Mouse (Mus musculus) testis, postnatal 10 days (tissue): ENCODE data around the gene Col6a4.
A peak's percentile ranks its signal among the peaks of the same experiment; 100 is the strongest.

Experiments used
- DNase-seq: peaks from one replicate; pipeline ENCODE4 v3.0.0; 2021; ENCODE audit warnings: low spot score

Gene Col6a4

DNA sequence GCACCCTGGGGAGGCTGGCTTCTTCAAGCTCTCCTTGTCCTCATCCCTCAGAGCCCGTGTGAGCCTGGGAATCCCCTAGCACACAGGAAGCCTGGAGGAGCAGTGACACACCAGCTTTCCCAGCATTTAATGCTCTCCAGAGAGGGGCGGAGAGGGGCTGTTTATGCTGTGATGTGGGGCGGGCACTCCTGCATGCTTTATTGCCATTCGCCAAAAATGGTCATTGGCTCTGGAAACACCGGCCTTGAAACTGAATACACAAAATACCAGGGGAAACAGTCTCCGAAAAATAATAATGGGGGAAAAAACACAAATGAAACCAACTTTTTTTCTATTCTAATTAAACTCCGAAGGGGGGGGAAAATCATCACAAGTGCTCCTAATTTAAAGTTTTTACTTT, at the start of gene Col6a4:
Gene Col6a4, minus strand, starts transcription at position 101 of the 400 bp plus-strand sequence.
- peak; percentile 50 for DNase-seq

DNA sequence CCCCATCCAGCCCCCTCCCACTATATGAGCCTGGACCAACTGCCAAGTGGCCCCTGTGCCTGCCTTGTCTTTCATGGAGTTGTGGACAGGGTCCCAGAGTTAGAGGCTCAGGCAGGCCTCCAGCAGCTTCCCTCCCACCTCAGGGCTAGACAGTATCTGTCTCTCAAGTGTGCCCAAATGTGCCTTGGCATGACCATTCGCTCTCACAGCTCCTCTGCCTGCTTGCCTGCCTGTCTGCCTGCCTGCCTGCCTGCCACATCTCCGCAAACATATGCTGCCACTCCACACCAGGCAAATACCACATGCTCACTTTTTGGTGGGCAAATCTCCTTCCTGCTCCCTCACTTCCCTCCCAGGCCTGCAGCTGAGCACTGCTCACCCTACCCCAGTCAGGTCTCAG, 49.0 kb upstream of the Col6a4 start:
- DNase-seq, result no peak

DNA sequence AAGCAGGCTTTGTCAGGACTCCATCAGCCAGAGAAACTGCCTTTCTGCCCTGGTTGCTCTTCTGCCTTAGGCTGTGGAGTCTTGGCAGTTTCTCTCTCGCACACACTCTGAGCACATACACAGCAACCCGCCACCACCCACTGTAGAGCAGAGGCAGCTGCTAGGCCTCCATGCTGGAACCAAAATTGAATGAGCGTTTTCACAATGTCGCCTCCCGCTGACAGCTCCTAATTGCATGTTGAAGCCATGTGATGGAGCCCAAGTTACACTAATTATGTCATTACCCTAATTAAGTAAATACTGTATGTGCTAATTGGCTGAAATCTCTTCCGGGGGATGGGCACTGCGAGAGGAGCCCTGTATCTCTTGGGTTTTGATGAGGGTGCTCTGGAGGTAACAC, 47.6 kb upstream of the Col6a4 start:
- DNase-seq, result no peak

DNA sequence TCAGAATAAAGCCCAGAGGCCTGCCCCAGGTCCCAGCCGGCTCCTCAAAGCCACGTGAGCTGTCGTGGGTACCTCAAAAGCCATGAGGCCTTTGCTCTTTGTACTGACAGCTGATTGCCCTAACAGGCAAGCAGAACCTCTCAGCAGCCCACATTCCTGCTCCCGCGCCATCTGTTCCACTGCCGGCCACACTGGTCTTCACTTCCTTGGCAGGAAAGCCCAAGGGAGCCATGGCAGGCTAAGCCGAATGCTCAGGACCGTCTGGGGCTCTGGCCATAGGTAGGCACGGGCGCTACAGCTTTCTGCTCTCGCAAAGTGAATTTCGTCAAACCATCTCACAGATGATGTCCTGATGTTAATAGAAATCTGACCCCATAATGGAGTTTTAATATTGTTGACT, 45.4 kb upstream of the Col6a4 start:
- DNase-seq, result no peak

DNA sequence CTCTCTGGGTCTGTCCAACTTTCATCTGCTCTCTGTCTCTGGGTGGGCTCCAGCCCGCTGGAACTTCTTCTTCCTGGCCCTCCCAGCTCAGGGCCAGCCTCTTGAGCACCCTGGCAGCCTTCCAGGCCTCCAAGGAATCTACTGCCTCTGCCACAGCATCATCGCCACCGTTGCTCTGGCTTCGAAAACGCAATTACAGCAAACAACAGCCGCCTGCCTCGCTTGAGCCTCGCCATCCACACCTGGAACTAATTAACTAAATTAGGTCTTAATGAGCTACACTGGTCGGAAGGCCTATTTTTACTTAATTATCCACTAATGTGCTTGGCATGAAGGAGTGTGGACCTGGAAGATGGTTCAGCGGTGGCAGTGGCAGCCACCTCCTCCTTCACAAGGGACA, 43.2 kb upstream of the Col6a4 start:
- peak; percentile 72 for DNase-seq

DNA sequence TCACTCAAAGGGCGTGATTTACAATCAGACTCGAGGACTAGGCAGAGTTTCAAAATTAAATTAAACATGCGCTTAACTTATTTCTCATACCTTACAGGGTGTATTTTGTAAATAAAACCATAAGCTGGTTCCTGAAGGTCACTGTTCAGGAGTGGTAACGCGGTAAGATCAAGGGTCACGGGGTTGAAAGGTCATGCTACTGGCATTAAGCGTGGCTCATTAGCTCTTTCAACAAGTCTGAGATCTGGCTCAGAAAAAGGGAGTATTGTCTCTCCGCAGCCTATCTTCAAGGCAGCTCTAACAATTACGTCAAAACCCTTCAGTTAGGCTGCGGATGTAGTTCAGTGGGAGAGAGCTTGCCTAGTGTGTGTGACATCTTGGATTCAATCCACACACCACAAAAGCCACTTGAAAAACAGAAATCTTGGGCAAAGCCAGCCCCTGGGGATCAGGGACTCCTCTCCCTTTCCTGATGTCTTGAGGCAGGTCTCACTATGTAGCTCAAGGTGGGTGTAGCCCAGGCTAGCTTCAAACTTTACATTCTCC, 41.2 kb upstream of the Col6a4 start:
- DNase-seq, result no peak

DNA sequence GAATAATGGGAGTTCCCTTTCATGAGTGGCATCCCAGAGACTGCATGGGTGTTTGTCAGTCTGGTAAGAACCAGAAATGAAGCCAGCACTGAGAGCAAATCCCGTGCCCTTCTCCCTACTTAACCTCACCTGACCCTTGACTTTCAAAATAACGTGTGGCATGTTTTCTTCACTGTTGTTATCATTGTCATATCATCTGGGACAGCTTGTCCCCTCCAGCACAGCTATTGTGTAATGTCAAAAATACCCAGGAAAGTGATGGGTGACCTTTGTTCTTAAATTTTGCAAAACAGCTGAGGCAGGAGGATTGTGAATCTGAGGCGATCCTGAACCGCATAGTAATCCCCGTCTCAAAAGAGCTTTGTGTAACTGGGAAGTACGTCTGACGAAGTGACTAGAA, 33.7 kb upstream of the Col6a4 start:
- DNase-seq, result no peak

DNA sequence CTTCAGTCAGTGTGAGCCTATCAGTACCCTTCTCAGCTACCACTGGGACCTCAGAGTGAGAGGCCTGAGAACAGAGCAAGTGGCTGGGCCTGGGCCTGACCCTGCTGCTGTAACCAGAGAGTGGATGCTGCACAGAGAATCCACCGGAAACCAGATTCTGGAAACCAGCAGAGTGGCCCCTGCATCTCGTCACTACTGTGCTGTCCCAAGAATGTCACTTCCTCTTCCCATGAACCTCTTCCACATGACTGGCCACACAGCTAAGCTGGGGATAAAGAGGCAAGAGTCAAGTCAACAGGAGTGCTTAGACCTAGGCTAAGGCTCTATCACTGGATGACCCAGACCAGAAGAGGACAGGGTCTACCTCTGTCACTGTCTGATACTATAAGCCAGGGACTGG, 32.5 kb upstream of the Col6a4 start:
- no peak for DNase-seq

DNA sequence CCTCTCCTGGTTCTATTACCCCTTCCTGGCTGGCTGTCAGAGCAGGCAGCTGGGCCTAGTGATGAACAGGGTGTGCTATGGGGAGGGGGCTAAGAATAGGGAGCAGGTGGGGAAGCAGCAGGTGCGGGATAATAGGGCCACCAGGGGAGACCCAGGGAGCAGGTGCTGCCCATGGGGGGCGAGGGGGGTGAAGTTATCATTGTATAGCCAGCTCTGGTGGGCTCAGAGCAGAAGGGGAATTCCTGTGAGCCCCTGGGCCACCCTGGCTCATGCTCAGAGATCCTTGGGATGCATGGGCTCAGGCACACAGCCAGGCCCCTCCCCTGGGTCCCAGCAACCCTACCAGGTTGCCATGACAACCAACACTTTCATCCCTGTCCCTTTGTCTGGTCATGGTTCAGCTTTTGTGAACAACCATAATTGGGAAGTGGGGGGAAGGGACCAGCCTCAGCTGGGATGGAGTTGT, 30.2 kb upstream of the Col6a4 start:
- no peak for DNase-seq

DNA sequence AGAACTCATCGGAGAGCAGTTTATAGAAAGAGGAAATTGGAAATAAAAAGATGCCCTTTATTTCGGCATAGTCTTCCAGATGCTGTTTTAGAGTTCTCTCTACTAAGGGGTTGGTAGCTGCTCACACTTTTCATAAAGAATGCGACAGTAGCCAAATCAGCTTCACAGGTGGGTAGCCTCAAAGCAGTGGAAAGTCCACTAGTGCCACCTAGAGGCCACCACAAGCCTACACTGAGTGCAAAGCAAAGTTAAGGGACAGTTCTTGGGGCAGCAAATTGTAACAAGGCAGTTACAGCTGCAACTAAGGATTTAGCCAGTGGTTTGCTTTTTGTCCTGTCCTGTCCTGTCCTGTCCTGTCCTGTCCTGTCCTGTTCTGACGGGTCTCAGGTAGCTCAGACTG, 27.0 kb upstream of the Col6a4 start:
- DNase-seq, result no peak

DNA sequence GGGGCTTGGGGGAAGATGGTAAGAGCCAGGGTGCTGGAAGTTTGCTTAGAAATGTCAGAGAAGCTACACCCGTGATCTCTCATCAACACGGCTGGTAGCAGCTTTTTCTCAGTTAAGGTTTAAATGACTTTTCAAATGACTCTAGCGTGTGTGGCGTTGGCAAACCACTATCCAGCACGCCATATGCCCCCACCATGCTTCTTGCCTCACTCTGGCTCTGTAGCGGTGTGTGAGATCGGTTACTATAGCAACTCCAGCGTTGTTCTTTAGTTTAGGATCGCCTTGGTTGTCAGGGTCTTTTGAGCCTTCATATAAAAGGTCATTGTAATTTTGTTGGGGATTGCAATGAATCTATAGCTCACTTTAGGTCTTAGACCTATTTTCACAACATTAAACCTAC, 22.5 kb upstream of the Col6a4 start:
- no peak for DNase-seq

DNA sequence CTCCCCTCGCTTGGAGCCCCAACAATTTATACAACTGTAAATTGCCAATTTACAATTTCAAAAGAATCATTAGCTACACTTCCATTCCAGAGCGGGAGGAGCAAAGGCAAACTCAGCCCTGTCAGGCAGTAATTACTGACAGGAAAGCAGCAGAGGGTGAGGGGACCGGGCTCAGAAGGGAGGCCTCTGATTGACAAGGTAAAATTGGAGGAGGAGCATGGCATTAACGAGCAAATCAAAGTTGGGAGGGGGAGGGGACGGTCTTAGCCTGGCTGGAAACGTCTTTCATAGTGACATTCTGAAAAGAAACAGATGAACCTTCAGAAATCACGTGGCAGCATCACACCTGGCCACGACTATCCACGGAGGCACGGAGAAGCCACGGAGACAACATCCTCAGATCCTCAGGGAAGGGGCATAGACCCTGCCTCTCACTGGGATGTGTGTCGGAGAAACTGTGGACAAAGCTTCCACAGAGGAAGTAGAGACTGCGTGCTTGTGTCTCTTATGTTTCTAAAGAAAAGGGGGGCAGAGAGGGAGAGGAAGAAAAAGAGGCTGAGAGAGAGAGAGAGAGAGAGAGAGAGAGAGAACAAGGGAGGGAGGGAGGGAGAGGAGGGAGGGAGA, 19.3 kb upstream of the Col6a4 start:
- no peak for DNase-seq

DNA sequence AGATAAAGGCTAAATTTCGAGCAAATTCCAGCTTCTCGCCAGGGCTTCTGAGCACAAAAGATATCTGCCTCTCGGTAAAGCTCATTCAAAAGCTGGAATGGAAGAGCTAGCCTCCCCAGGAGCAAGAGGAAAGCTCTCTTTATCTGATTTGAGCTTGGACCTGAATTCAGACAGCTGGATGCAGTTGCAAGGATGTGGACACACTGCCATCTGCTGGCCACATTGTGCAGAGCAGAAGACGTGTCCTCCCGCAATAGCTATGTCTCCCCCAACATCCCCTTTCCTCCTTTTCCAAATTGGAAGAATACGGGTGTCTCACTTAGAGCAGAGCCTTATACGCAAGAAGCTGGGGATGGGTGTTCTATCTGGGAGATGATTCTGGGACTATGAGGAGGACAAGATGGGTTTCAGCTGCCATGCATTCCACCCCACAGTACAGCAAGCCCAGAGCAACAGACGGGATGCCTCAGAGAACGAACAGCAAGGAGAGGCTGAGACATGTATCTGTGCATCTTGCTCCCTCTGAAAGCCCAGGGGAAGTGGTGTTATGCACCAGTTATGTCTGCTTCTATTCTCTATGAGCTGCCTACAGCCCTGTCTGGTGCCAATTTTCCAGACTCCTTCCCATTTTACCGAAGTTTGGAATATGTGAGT, 16.3 kb upstream of the Col6a4 start:
- DNase-seq, result peak; percentile 90

DNA sequence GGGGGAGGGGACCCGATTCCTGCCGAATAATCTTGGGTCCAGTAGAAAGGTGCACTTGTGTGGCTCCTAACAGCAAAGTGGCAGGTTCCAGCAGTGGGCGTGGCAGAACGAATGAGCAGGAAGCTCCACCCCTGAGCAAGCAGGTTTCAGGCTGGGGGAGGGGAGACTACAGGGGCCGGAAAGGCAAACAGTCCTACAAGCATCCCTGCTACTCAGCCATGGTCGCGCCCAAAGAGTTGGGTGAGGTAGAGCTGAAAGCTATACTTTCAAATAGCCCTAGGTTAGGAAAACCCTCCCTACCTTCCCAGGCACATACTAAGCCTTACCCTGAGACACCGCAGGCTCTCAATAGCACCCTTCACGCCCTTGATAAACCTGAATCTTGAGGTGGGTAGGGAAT, 9.7 kb upstream of the Col6a4 start:
- no peak for DNase-seq

DNA sequence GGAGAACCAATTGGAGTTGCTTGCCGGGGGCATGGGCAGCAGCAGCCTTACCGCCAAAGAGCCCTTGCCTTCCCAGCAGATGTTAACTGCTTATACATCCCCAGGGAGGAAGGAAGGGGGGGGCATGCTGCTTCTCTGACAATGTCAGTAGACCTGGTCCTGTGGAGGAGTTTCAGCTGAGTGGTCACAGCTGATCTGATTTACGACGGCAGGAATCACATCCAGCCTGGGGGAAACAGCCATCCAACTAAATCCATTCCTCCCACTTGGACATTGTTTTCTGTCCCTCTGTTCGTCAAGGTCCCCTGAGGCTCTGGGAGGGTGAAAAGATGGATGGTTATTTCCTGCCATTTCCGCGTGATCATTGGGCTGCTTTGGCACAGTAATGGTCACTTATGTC, 7.8 kb upstream of the Col6a4 start:
- DNase-seq, result no peak

DNA sequence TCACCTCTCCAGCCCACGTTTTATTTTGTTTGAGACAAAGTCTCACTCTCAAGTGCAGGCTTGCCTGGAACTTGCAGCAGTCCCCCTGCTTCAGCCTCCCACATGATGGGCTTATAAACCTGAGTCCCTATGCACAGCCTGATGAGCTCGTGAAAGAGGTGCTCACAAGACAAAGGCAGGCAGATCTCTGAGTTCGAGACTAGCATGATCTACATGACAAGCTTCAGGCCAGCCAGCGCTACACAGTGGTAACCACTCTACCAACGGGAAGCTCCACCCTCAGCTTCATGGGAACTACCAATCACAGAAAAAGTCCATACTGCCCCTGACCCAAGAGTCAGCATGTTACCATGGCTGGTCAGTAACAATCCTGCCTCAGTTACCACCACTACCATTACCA, 4.6 kb upstream of the Col6a4 start:
- DNase-seq, result no peak

DNA sequence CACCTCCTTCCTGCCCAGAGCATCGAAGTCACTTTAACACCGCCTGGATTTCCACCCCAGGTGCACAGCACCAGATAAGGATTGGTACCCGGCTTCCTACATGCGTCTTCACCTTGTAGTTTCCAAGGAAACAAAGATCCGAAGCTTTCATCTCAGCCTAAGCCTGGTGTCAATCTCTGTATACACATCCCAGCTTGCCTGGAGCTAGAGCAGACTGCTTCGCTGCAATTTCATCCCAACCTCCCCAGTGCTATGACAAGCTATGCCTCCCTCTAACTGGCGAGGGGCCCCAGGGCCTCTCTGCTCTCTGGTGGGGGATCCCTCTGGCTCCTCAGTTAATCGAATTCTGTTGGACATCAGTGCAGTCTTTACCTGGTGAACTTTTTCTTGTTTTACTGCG, 3.7 kb upstream of the Col6a4 start:
- DNase-seq, result no peak

DNA sequence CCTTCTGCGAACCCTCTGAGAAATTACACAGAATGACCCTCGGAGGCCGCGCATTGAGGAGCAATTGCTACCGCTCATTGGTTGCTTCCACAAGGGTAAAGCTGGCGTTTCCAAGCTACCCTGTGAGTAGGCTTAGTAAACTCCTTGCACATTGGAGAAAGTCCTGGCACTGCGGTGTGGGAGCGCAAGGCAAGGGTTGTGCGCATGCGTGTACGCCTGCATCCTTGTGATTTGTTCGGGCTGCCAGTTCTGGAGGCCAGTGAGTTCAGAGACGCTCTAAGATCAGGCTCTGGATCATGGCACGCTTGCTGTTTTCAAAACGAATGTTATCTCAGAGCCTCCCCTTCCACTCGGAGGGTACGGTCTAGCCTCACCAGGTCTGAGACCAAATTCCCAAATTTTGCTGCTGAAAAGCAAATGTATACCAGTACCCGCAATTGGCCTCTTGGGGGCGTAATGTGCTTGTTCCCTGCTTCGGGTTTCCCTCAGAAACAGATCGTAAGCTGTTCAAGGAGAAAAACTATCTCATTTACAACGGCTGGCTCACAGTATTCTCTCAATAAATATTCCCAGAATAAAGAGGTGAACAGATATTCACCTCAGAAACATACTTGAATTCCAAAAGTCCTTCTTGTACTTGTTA, 2.9 kb upstream of the Col6a4 start:
- no peak for DNase-seq

DNA sequence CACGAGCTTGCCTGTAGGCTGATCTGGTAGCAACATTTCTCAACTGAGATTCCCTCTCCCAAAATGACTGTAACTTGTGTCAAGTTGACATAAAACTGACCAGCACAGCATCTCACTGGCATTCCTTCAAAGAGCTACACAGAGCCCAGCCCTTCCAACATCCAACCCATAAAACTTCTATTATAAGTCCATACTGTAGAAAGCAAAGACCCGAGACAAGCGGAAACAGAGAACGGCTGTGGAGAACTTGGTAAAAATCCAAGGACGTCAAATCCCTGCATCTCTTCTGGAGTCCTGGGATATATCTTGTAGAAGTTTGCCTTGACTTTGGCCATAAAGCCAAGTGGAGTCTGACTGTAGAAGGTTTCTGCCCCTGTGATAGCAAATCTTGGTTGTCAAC, 15.1 kb downstream of the Col6a4 start:
- DNase-seq, result no peak

DNA sequence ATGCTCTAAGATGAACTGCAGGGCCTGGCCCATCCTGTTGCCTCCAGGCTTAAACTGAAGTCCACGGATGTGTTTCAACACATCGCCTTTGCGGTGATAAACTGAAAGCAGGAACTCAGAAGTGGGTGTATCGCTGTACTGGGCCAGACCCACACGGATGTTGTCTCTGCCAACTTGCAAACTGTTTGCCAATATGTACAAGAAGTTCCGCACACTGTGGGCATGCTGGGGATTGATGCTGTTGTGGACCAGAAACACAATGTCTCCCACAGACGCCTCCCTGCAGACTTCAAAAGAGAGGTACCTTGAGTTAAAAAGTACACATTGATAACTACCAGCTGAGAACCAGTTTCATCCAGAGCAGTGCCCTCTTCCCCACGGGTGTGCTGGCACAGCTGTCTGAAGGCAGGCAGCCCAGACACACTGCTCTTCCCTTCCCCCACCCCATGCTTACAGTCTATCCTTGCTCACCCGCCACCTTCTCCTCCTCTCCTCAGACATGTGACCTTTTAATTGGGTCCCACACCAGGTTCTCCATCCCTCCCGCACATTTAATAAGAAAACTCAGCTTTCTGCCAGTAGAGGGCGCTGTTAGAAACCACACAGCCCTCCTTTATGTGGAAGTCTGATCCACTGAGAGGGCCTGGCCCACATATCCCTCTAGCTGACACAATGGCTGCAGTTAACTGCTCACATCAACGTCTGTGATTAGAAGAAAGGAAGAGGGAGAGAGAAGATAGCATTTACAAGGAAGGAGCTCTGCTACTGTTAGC, 16.1 kb downstream of the Col6a4 start:
- DNase-seq, result peak; percentile 57

DNA sequence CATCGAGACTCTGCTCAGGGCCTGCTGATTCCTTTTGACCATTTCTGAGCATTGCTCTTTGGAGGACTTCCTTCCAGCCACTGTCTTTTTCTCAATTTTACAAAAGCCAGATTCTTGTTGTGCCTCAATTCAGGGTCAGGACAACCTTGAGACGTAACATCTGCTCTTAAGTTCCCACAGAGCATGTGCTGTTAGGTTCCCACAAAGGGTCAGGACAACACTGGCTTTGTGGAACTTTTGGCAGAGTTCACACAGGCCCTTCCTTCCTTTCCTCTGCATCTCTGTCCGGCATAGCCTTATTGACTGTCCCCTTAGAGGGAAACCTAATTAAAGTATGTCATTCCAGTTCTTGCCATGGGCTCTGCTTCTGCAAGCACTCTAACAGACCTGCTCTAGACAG, 18.6 kb downstream of the Col6a4 start:
- no peak for DNase-seq

DNA sequence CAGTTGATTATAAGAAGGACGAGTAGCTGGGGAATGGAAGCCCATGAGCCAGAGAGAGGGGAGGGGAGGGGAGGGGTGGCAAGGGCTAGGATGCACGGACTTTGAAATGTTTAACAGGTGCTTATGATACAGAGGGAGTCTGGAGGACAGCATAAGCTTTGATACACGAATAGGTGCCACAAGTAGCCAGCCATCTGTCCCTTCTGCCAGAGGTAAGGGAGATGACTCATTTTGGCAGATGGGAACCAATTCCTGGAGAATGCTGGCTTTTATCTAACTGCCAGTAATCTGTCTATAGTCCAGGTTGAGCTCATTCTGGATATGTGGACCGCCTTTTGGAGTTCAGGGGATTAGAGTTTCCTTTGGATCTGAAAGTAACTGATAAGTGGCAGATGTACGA, 20.3 kb downstream of the Col6a4 start:
- no peak for DNase-seq

DNA sequence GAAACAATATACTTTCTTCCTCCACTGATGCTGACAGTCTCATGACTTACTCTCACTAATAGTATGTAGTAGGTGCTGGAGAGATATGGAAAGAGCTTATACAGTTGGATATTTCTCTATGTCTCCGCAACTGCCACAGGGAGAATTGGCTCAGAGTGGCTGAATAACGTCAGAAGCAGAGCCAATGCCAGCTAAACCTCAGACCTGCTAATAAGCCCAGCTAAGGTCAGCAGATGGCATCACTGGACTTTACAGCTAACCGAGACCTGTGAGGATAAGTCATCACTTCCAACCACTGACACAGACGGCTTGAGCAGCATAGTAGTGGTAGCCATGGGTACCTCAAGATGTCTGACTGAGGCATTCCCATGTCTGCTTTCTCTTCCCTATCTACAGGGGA, 22.6 kb downstream of the Col6a4 start:
- DNase-seq, result no peak
